Mouse (Mus musculus): ENCODE results near the gene Tmem200a.

- TF ChIP-seq CTCF (IDR thresholded peaks at IDR 0.05; ENCODE audit: insufficient read depth, low read depth, low read length) (no peak), POLR2A (IDR thresholded peaks at IDR 0.05; ENCODE audit: insufficient read depth, low read depth, low read length) (no peak)
These were observed 19.1 kb downstream of the Tmem200a start for GRCm38 (mm10) chr10:26059662-26060307.
